Mouse (Mus musculus) frontal cortex, postnatal 36 days (tissue): ENCODE results near the gene Col18a1.

Source experiments
- DNase-seq, 2 experiments: peaks; one replicate each; pipeline ENCODE4 v3.0.0; 2022; ENCODE audit warnings: low spot score in 2 of 2

Col18a1 gene

GRCm38 (mm10) chr10:77111550-77112249, 54.6 kb downstream of the Col18a1 start:
- no peak for DNase-seq

- no peak for DNase-seq
These were observed 55.5 kb downstream of the Col18a1 start for GRCm38 (mm10) chr10:77110843-77111242.

- DNase-seq = no peak
These were observed 56.3 kb downstream of the Col18a1 start for GRCm38 (mm10) chr10:77110010-77110409.

GRCm38 (mm10) chr10:77108106-77108505, 58.2 kb downstream of the Col18a1 start:
- DNase-seq = no peak

GRCm38 (mm10) chr10:77104327-77104726, 62.0 kb downstream of the Col18a1 start:
- DNase-seq = no peak

DNA sequence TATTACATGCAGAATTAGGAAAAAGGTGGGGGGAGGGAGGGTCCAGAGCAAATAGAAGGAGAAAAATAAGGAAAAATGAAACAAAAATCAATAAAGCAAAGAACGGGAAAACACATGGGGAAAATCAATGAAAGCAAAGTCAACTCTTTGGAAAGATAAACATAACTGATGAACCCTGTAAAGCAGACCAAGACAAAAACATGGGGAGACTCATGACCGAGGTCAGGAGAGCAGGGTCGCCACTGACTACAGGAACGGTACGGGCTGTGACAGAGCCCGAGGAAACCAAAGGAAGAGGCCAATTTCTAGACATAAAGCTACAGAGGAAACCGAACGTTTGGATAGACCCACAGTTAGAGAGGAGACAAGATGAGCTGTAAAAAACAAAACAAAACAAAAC, 62.7 kb downstream of the Col18a1 start:
- no peak for DNase-seq

DNA sequence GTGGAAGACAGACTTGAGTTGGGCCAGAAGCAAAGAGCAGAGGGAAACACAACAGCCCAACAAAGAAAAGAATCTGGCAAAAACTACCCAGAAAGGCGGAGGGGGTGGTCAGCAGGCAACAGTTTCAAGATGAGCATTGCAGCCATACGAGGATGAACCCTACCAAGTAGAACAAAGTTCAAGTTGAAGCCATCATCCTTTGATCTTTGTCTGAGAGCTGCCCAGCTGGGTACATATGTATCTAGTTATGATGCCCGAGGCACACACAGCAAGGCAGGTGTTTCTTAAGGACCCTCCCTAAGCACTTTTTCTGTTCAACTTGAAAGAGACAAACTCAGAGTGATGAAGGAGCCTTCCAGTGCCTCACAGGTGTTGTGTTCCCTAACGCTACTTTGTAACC, 66.6 kb downstream of the Col18a1 start:
- no peak for DNase-seq

DNA sequence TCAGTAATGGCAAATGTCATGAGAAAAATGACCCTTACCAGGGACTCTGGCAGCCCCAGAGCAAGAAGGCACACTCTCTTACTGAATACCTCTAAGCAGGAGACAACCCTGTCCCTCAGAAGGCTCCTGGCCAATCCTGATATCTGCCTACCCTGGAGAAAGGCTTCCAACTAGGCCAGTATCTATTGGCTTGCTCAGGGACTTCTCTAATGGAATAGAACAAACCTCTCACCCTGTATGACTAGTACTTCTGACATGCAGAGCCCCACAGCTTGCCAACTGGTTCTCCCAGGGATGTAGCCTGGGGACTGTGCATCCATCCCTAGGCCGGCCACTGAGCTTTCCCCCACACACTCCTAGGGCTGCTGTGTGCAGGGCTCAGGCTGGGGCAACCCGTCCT, 67.7 kb downstream of the Col18a1 start:
- DNase-seq = no peak

- DNase-seq = no peak
These were observed 68.5 kb downstream of the Col18a1 start for GRCm38 (mm10) chr10:77097890-77098200.

DNA sequence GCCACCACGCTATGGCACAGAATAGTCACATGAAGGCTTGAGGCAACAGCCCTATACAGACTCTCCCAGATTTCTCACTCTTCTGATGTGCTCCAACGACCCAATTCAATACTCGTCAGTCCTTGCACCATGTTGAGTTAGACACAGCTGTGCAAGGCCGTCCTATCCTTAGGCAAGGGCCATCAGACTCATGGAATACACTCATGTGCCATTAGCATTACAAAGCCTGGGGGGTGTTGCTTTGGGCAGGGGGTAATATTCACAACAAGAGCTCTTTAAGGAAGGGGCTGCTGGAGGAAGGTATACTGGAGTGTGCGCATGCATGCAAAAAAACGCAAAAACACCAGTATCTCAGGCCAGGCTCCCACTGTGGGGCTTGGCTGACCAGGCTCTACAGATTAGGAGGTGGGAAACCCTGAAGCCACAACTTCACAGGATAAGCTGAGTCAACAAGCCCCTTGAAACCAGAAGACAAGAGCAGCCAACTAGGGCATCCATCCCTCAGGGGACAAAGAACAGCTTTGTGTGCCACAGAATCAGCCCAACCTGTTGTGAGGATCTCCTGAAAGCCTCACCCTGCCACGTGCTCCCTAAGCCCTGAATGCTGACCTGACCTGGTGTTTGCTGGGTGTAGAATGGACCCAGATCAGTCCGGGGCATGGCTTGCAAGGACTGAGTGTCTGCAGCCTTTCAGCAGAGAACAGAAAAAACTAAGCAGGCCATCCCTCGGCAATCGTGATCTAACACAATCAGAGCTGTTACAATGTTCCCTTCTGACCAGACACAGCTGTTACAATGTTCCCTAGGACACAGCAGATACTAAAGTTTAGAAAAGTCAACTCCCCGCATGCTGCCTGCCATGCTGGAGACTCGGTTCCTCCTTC, 69.1 kb downstream of the Col18a1 start:
- DNase-seq = no peak

GRCm38 (mm10) chr10:77095666-77096065, 70.7 kb downstream of the Col18a1 start:
- no peak for DNase-seq

- DNase-seq = peak; percentile 50 to 61
These were observed 72.5 kb downstream of the Col18a1 start for GRCm38 (mm10) chr10:77093817-77094216.

DNA sequence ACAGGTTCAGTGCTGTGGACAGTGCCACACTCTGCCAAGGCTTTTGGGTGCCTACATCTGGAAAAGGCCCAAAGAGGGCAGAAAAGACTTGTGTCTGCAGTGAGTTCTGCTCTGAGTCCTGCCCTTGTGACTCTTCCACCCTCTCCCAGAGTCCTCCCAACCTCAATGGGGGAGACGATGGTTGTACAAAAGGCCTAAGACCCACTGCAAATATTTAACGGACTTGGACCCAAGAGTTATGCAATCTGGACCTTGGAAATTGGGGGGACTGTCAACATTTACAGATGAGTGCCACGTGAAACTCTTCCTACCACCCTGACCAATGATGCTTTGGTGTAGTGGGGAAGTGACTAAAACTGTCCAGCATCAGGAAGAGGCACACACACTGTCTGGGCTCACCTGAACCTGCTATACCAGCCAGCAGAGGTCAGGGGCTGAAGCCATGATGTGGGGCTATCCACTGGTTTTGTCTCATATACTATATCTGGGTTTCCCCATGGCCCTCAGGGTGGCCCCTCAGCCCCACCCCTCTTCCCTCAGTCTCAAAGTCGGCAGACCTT, 74.7 kb downstream of the Col18a1 start:
- no peak for DNase-seq

GRCm38 (mm10) chr10:77090063-77090462, 76.3 kb downstream of the Col18a1 start:
- DNase-seq = no peak

DNA sequence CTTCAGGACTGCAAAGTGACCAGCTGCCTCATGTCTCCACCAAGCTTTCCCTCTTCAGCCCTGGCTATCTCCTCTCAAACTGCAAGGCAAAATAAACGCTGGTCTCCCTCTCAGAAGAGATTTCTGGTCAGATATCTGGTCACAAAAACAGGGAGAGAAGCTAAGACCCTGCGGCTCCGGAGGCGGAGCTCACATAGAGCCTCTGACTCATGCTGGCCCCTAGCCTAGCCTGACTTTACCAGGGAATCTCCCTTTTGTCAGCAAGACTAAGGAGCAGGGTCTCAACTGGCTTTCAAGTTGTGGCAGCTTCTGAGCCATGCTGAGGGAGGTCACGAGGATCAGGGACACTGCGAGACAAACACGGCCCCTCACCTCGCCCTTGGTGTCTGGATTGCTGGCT, 77.0 kb downstream of the Col18a1 start:
- no peak for DNase-seq

DNA sequence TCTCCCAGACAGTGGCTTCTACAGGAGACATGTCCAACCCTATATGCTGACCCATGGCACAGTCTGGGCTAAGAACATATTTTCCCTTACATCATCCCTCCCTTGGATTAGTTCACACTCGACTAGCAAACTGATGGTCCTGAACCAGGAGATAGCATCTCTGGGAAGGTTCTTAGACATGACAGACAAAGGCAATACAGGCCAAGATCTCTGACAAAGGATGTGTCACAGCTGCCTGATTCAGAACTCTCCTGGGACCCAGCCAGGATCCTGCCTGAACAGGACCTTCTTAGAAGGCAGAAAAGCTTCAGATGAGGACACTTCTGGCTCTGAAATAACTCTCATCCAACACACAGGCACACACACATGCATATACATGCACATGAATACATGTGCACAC, 81.8 kb downstream of the Col18a1 start:
- DNase-seq = no peak

- DNase-seq = no peak
These were observed 83.4 kb downstream of the Col18a1 start for GRCm38 (mm10) chr10:77082921-77083320.

DNA sequence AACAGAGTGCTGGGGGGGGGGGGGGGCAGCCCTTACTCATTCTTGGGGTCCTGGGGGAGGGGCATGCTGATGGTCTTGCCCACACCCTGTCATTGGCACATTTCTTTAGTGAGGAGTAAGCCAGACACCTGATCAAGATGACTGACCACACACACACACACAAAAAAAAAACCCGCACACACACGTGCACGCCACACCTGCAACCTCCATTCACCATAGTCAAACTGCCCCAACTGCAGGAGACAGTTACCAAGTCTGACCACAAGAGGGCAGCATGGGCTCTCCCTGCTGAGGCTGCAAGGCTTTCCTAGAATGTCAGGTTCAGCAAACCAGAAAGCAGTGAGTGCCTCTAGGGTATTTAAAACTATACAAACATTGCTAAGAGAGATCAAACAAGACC, 83.9 kb downstream of the Col18a1 start:
- peak; percentile 80 to 86 for DNase-seq

DNA sequence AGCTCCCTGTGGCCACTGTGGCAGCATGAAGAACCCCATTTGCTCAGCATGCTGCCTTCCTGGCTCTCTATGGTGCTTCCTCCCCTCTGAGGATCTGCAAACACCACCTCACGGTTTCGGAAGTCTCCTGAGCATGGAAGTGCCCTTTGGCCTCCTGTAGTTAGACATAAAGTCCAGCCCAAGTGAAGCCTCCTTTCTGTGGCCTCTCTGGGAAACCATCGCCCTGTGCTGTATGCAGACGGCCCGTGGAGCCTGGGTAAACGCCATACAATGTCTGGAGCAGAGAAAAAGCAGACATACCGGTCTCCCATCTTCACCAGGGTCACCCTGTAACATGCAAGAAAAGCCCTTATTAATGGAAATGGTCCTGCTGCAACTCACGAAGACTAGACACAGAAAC, 87.4 kb downstream of the Col18a1 start:
- DNase-seq = no peak

- DNase-seq = no peak
These were observed 87.9 kb downstream of the Col18a1 start for GRCm38 (mm10) chr10:77078456-77078855.

GRCm38 (mm10) chr10:77074276-77074974, 91.9 kb downstream of the Col18a1 start:
- no peak for DNase-seq

- peak; percentile 50 to 59 for DNase-seq
These were observed 96.3 kb downstream of the Col18a1 start for GRCm38 (mm10) chr10:77070072-77070471.
